Mouse (Mus musculus) lung, postnatal 0 days (tissue): ENCODE measurements around the gene Txk. TPM values are rescaled to one million over a fixed set of nuclear protein-coding genes. Genes with fewer than 3 reads are reported as not detected.
A peak's percentile ranks its signal among the peaks of the same experiment; 100 is the strongest.

Experiments used
- ATAC-seq: fragments of 200-750 bp; cut with Nextera tagmentation; 2 replicates; pipeline ENCODE4 v1.8.0; 2017; ENCODE audit warnings: moderate library complexity
- DNase-seq: peaks from one replicate; pipeline ENCODE4 v3.0.0-alpha.2; 2016; ENCODE audit warnings: low spot score
- H3K27ac ChIP-seq: fragments of 300-500 bp; sonication (generic); 2 replicates; pipeline ENCODE4 v1.5.1; 2014; ENCODE audit warnings: antibody characterized with exemption, mild to moderate bottlenecking, low read length, mixed read lengths
- H3K27me3 ChIP-seq: fragments of 300-500 bp; sonication (generic); replicated peaks from 2 replicates; pipeline ENCODE4 v1.6.1; 2014; ENCODE audit warnings: low read length, mixed read lengths; ENCODE audit not compliant: insufficient read depth
- H3K36me3 ChIP-seq: fragments of 300-500 bp; sonication (generic); 2 replicates; pipeline ENCODE4 v1.6.1; 2014; ENCODE audit warnings: low read length, mixed read lengths; ENCODE audit not compliant: insufficient read depth
- H3K4me1 ChIP-seq: fragments of 300-500 bp; sonication (generic); 2 replicates; pipeline ENCODE4 v1.6.1; 2014; ENCODE audit warnings: antibody characterized with exemption, low read depth, low read length, mixed read lengths; ENCODE audit not compliant: insufficient read depth
- H3K4me2 ChIP-seq: fragments of 300-500 bp; sonication (generic); replicated peaks from 2 replicates; pipeline ENCODE4 v1.6.1; 2014; ENCODE audit warnings: low read depth, mild to moderate bottlenecking, low read length, moderate library complexity, mixed read lengths
- H3K4me3 ChIP-seq: fragments of 300-500 bp; sonication (generic); 2 replicates; pipeline ENCODE4 v1.5.1; 2014; ENCODE audit warnings: low read depth, low read length
- H3K9ac ChIP-seq: fragments of 300-500 bp; sonication (generic); replicated peaks from 2 replicates; pipeline ENCODE4 v1.6.1; 2014; ENCODE audit warnings: low read depth, mild to moderate bottlenecking
- H3K9me3 ChIP-seq: fragments of 300-500 bp; sonication (generic); 2 replicates; pipeline ENCODE4 v1.6.1; 2016; ENCODE audit warnings: low read length, mixed read lengths
- CTCF ChIP-seq: IDR thresholded peaks from 2 replicates; pipeline ENCODE4 v1.5.1; 2016; ENCODE audit warnings: antibody characterized with exemption, mild to moderate bottlenecking
- EP300 ChIP-seq: IDR thresholded peaks from 2 replicates; pipeline ENCODE4 v1.6.1; 2016; ENCODE audit warnings: antibody characterized with exemption, mild to moderate bottlenecking, control low read depth
- WGBS: fragments of 180-500 bp; shearing (Covaris S2); extraction: QIAGEN DNeasy Blood & Tissue Kit; methylation state at CpG from one replicate; pipeline ENCODE4 v1.1.7; 2014; 5-methylcytosine and 5-hydroxymethylcytosine counted together
- polyA plus RNA-seq: library from polyadenylated mRNA; unstranded; fragments of >200 nt; fragmentation: Nextera tagmentation; extraction: Ambion mirVana; gene quantifications from 2 replicates; pipeline ENCODE4 v1.2.1, GENCODE M21; 2015

Gene Txk
- polyA plus RNA-seq, 1 experiment from 2014 or later = 0.19 TPM

- H3K27ac ChIP-seq = no peak overlapping the region
- DNase-seq (no peak), ATAC-seq (no peak)
- H3K4me3 ChIP-seq = no peak overlapping the region
- H3K36me3 ChIP-seq = no peaks in the 10 kb centered on the region
- H3K27me3 ChIP-seq = no peaks in the 10 kb centered on the region
- no peak overlapping the region for H3K4me2 ChIP-seq
- no peaks in the 10 kb centered on the region for H3K4me1 ChIP-seq
- no peaks in the 10 kb centered on the region for H3K9me3 ChIP-seq
- no peak overlapping the region for H3K9ac ChIP-seq
- TF ChIP-seq EP300 (no peak), CTCF (no peak)
- 82% methylated on average over 5 of the region's 5 CpGs for WGBS
These were observed 11.0 kb upstream of the Txk start for GRCm38 (mm10) chr5:72763546-72763945.

- Histone ChIP-seq H3K4me3 (no peak overlapping the region), H3K27ac (no peak overlapping the region), H3K4me2 (no peak overlapping the region), H3K27me3 (no peaks in the 10 kb centered on the region), H3K9me3 (no peaks in the 10 kb centered on the region), H3K36me3 (no peaks in the 10 kb centered on the region), H3K9ac (no peak overlapping the region), H3K4me1 (no peaks in the 10 kb centered on the region)
- TF ChIP-seq EP300 (no peak), CTCF (no peak)
- WGBS = 32% methylated on average over 3 of the region's 3 CpGs
- DNase-seq (peak; percentile 18), ATAC-seq (no peak)
These were observed 10.4 kb upstream of the Txk start for GRCm38 (mm10) chr5:72763025-72763424.

- Histone ChIP-seq H3K27ac (no peak overlapping the region), H3K9ac (no peak overlapping the region), H3K27me3 (no peaks in the 10 kb centered on the region), H3K9me3 (no peaks in the 10 kb centered on the region), H3K4me1 (no peaks in the 10 kb centered on the region), H3K4me3 (no peak overlapping the region), H3K36me3 (no peaks in the 10 kb centered on the region), H3K4me2 (no peak overlapping the region)
- DNase-seq (no peak), ATAC-seq (no peak)
- 89% methylated on average over 5 of the region's 5 CpGs for WGBS
- TF ChIP-seq CTCF (no peak), EP300 (no peak)
These were observed 9.2 kb upstream of the Txk start for GRCm38 (mm10) chr5:72761758-72762157.

- ATAC-seq (no peak), DNase-seq (no peak)
- Histone ChIP-seq H3K4me1 (no peaks in the 10 kb centered on the region), H3K36me3 (no peaks in the 10 kb centered on the region), H3K4me2 (no peak overlapping the region), H3K9me3 (no peaks in the 10 kb centered on the region), H3K27me3 (no peaks in the 10 kb centered on the region), H3K9ac (no peak overlapping the region), H3K4me3 (no peak overlapping the region), H3K27ac (no peak overlapping the region)
- no peak for TF ChIP-seq EP300
- no peak for TF ChIP-seq CTCF
- WGBS = 38% methylated on average over 5 of the region's 5 CpGs
These were observed 8.7 kb upstream of the Txk start for GRCm38 (mm10) chr5:72761237-72761636.

- no peaks in the 10 kb centered on the region for H3K27me3 ChIP-seq
- no peak overlapping the region for H3K9ac ChIP-seq
- WGBS = 68% methylated on average over 13 of the region's 13 CpGs
- no peak overlapping the region for H3K4me2 ChIP-seq
- H3K27ac ChIP-seq = no peak overlapping the region
- TF ChIP-seq EP300 (no peak), CTCF (peak; percentile 65)
- ATAC-seq (no peak), DNase-seq (peak; percentile 72)
- H3K4me1 ChIP-seq = no peaks in the 10 kb centered on the region
- H3K4me3 ChIP-seq = no peak overlapping the region
- no peaks in the 10 kb centered on the region for H3K36me3 ChIP-seq
- H3K9me3 ChIP-seq = no peaks in the 10 kb centered on the region
These were observed 6.6 kb upstream of the Txk start for GRCm38 (mm10) chr5:72758925-72759924.

- H3K36me3 ChIP-seq = no peaks in the 10 kb centered on the region
- ATAC-seq (no peak), DNase-seq (no peak)
- H3K9me3 ChIP-seq = no peaks in the 10 kb centered on the region
- WGBS = 61% methylated on average over 18 of the region's 18 CpGs
- no peak for TF ChIP-seq EP300
- TF ChIP-seq CTCF = no peak
- H3K4me2 ChIP-seq = no peak overlapping the region
- no peak overlapping the region for H3K4me3 ChIP-seq
- H3K4me1 ChIP-seq = no peaks in the 10 kb centered on the region
- no peak overlapping the region for H3K27ac ChIP-seq
- no peak overlapping the region for H3K9ac ChIP-seq
- no peaks in the 10 kb centered on the region for H3K27me3 ChIP-seq
These were observed 4.7 kb upstream of the Txk start for GRCm38 (mm10) chr5:72757155-72757773.
